Mouse (Mus musculus): ENCODE measurements around the gene Ccl9. TPM values are rescaled to one million over a fixed set of nuclear protein-coding genes. Genes with fewer than 3 reads are reported as not detected.

Ccl9 gene
- total and polyA plus RNA-seq, 3 experiments = 0.67 to 0.81 TPM; not detected in 1

GRCm38 (mm10) chr11:83536831-83537230 lies 41.6 kb downstream of the Ccl9 start:
- H3K9me3 ChIP-seq (replicated peaks; ENCODE audit: low read length) = no peaks in the 10 kb centered on the region
- dilution Hi-C loops (cut with MboI; ENCODE audit: extremely low pct_ligation_motif_present, extremely low pct_unique_long_range_greater_than_20kb, low sequenced_read_pairs) = no loop called here
- in situ Hi-C loops (cut with MboI; ENCODE audit: low pct_ligation_motif_present, low pct_unique_long_range_greater_than_20kb, low sequenced_read_pairs) = no loop called here
- H3K4me1 ChIP-seq (ENCODE audit: control insufficient read depth in 1 of 2, insufficient read depth in 2 of 2) = peaks cover 32 to 68% of the 10 kb centered on the region in 2 experiments
- H3K4me2 ChIP-seq (ENCODE audit: insufficient read depth, low read depth, poor library complexity, severe bottlenecking) = no peak overlapping the region
- H3K79me2 ChIP-seq (replicated peaks; ENCODE audit: control insufficient read depth, extremely low read depth, insufficient read depth, poor library complexity, severe bottlenecking) = no peaks in the 10 kb centered on the region
- H3K9ac ChIP-seq (ENCODE audit: insufficient read depth, low read depth) = no peak overlapping the region
- TF ChIP-seq ETS1 (conservative IDR thresholded peaks at IDR 0.05; ENCODE audit: low read depth, low read length) (no peak), MAZ (IDR thresholded peaks at IDR 0.05; ENCODE audit: low read depth, low read length) (no peak), CHD1 (IDR thresholded peaks at IDR 0.05; ENCODE audit: low read depth, low read length) (no peak), JUND (conservative IDR thresholded peaks at IDR 0.05; ENCODE audit: low read depth, low read length) (no peak), USF2 (conservative IDR thresholded peaks at IDR 0.05; ENCODE audit: low read depth, low read length) (no peak), ZMIZ1 (IDR thresholded peaks at IDR 0.05; ENCODE audit: low read depth, low read length) (no peak), MXI1 (IDR thresholded peaks at IDR 0.05; ENCODE audit: low read depth, low read length) (no peak), CTCF (conservative IDR thresholded peaks at IDR 0.05 in 1 of 2, IDR thresholded peaks at IDR 0.05 in 1 of 2; ENCODE audit: low read depth in 2 of 2, low read length in 2 of 2) (no peak), UBTF (IDR thresholded peaks at IDR 0.05; ENCODE audit: low read depth, low read length) (no peak), BHLHE40 (IDR thresholded peaks at IDR 0.05; ENCODE audit: low read depth, low read length) (no peak), GABPA (IDR thresholded peaks at IDR 0.05; ENCODE audit: insufficient replicate concordance, low read depth, low read length) (no peak)
- H3K36me3 ChIP-seq (replicated peaks in 1 of 2; ENCODE audit: control insufficient read depth in 1 of 2, insufficient read depth in 1 of 2, low read length in 1 of 2) = no peaks in the 10 kb centered on the region
- DNase-seq (ENCODE audit: extremely low read depth) = no peak
- no peaks in the 10 kb centered on the region for H3K27me3 ChIP-seq (replicated peaks)
- no peak overlapping the region for H3K4me3 ChIP-seq (replicated peaks in 1 of 3; ENCODE audit: low read depth in 2 of 3, low read length in 2 of 3, poor library complexity in 1 of 3)
- H3K27ac ChIP-seq (ENCODE audit: insufficient read depth, low read depth) = no peak overlapping the region

- peak overlapping the region; percentile 0 to 41 (median 14) for H3K4me3 ChIP-seq (replicated peaks in 1 of 3; ENCODE audit: low read depth in 2 of 3, low read length in 2 of 3, poor library complexity in 1 of 3)
- no peaks in the 10 kb centered on the region for H3K9me3 ChIP-seq (replicated peaks; ENCODE audit: low read length)
- H3K4me2 ChIP-seq (ENCODE audit: insufficient read depth, low read depth, poor library complexity, severe bottlenecking) = peak overlapping the region; percentile 73
- 0 out of 2 replicates have a peak overlapping the region, but pooled peaks have one; percentile 5 for H3K9ac ChIP-seq (ENCODE audit: insufficient read depth, low read depth)
- no peaks in the 10 kb centered on the region for H3K27me3 ChIP-seq (replicated peaks)
- peaks cover 0 to 8% of the 10 kb centered on the region in 2 experiments for H3K36me3 ChIP-seq (replicated peaks in 1 of 2; ENCODE audit: control insufficient read depth in 1 of 2, insufficient read depth in 1 of 2, low read length in 1 of 2)
- in situ Hi-C loops (cut with MboI; ENCODE audit: low pct_ligation_motif_present, low pct_unique_long_range_greater_than_20kb, low sequenced_read_pairs) = no loop called here
- H3K27ac ChIP-seq (ENCODE audit: insufficient read depth, low read depth) = peak overlapping the region; percentile 65
- DNase-seq (ENCODE audit: extremely low read depth) = peak; percentile 85
- no peaks in the 10 kb centered on the region for H3K79me2 ChIP-seq (replicated peaks; ENCODE audit: control insufficient read depth, extremely low read depth, insufficient read depth, poor library complexity, severe bottlenecking)
- peaks cover 39 to 66% of the 10 kb centered on the region in 2 experiments for H3K4me1 ChIP-seq (ENCODE audit: control insufficient read depth in 1 of 2, insufficient read depth in 2 of 2)
- dilution Hi-C loops (cut with MboI; ENCODE audit: extremely low pct_ligation_motif_present, extremely low pct_unique_long_range_greater_than_20kb, low sequenced_read_pairs) = no loop called here
- TF ChIP-seq MAX (IDR thresholded peaks at IDR 0.05; ENCODE audit: low read length) = peak; percentile 89
- peak; percentile 86 for TF ChIP-seq ETS1 (conservative IDR thresholded peaks at IDR 0.05; ENCODE audit: low read depth, low read length)
- TF ChIP-seq NRF1 (IDR thresholded peaks at IDR 0.05; ENCODE audit: low read depth, low read length) = no peak
- TF ChIP-seq PAX5 (IDR thresholded peaks at IDR 0.05; ENCODE audit: low read length) = no peak
- peak; percentile 67 for TF ChIP-seq TCF12 (IDR thresholded peaks at IDR 0.05; ENCODE audit: low read depth, low read length)
- peak; percentile 83; the same call in 1 of the 2 replicates for TF ChIP-seq EP300 (IDR thresholded peaks at IDR 0.05; ENCODE audit: low read length)
- no peak; a peak in 2 of 4 replicates for TF ChIP-seq CTCF (conservative IDR thresholded peaks at IDR 0.05 in 1 of 2, IDR thresholded peaks at IDR 0.05 in 1 of 2; ENCODE audit: low read depth in 2 of 2, low read length in 2 of 2)
- TF ChIP-seq USF2 (conservative IDR thresholded peaks at IDR 0.05; ENCODE audit: low read depth, low read length) = peak; percentile 52
- no peak for TF ChIP-seq E2F4 (IDR thresholded peaks at IDR 0.05; ENCODE audit: insufficient replicate concordance, low read depth, low read length)
- TF ChIP-seq NELFE (IDR thresholded peaks at IDR 0.05; ENCODE audit: low read depth, low read length) = peak; percentile 38; the same call in 1 of the 2 replicates
- peak; percentile 65 for TF ChIP-seq CHD2 (IDR thresholded peaks at IDR 0.05; ENCODE audit: low read length)
- peak; percentile 35 for TF ChIP-seq JUND (conservative IDR thresholded peaks at IDR 0.05; ENCODE audit: low read depth, low read length)
- TF ChIP-seq IRF4 (IDR thresholded peaks at IDR 0.05; ENCODE audit: low read depth, low read length) = peak; percentile 95
- TF ChIP-seq MYC (IDR thresholded peaks at IDR 0.05; ENCODE audit: low read depth, low read length) = peak; percentile 71
- peak; percentile 42; the same call in 1 of the 2 replicates for TF ChIP-seq CHD1 (IDR thresholded peaks at IDR 0.05; ENCODE audit: low read depth, low read length)
- peak; percentile 65 for TF ChIP-seq MEF2A (IDR thresholded peaks at IDR 0.05; ENCODE audit: borderline replicate concordance, low read depth, low read length)
- TF ChIP-seq RAD21 (IDR thresholded peaks at IDR 0.05; ENCODE audit: low read depth, low read length) = no peak; the same call in 1 of the 2 replicates
- TF ChIP-seq MAZ (IDR thresholded peaks at IDR 0.05; ENCODE audit: low read depth, low read length) = 0 out of 2 replicates have a peak, but pooled peaks have one; percentile 49
- TF ChIP-seq HCFC1 (IDR thresholded peaks at IDR 0.05; ENCODE audit: low read depth, low read length) = 0 out of 2 replicates have a peak, but pooled peaks have one; percentile 8
- peak; percentile 48; the same call in 1 of the 2 replicates for TF ChIP-seq RCOR1 (conservative IDR thresholded peaks at IDR 0.05; ENCODE audit: low read depth, low read length)
- no peak for TF ChIP-seq KAT2A (IDR thresholded peaks at IDR 0.05; ENCODE audit: insufficient replicate concordance, low read length)
- TF ChIP-seq JUN (IDR thresholded peaks at IDR 0.05; ENCODE audit: insufficient read depth, low read depth, low read length) = peak; percentile 57
- 0 out of 2 replicates have a peak, but pooled peaks have one; percentile 10 for TF ChIP-seq TBP (conservative IDR thresholded peaks at IDR 0.05; ENCODE audit: low read depth, low read length)
- 0 out of 2 replicates have a peak, but pooled peaks have one; percentile 30 for TF ChIP-seq UBTF (IDR thresholded peaks at IDR 0.05; ENCODE audit: low read depth, low read length)
- peak; percentile 84 for TF ChIP-seq MXI1 (IDR thresholded peaks at IDR 0.05; ENCODE audit: low read depth, low read length)
Observed at GRCm38 (mm10) chr11:83534609-83535423, 43.6 kb downstream of the Ccl9 start.
